Comparison of ENCODE assay signal across 10 mouse cellular contexts in genomic region chr13:60012046-60012813, GRCm38 (mm10).
DNase-seq lines count a peak whose midpoint lies in the region; ATAC-seq and TF ChIP-seq lines count a peak whose summit lies in the region.
"Had no signal": no experiment of that assay in that cellular context is flagged by ENCODE, and none has a peak within 500 bp of the region (broad histone marks: within the 10 kb centered on the region; RNA-seq: fewer than 3 reads in every experiment).

No protein-coding gene starts in this region.

- H3K4me1 ChIP-seq in intestine, embryonic 15.5 days (replicated peaks): peaks cover 8% of the 10 kb centered on the region; the same call in 1 of the 2 replicates
- no peaks in the 10 kb centered on the region for H3K4me1 ChIP-seq in intestine, postnatal 0 days (replicated peaks; ENCODE audit: control insufficient read depth, insufficient read depth, low read length)
- peaks cover 13% of the 10 kb centered on the region; the same call in 1 of the 2 replicates for H3K4me1 ChIP-seq in lung, embryonic 15.5 days
- H3K4me1 ChIP-seq: liver, embryonic 13.5 days had no signal

- no peak overlapping the region for H3K27ac ChIP-seq in intestine, embryonic 15.5 days
- no peak overlapping the region for H3K27ac ChIP-seq in intestine, postnatal 0 days (ENCODE audit: low read depth, low read length)
- no peak overlapping the region for H3K27ac ChIP-seq in lung, embryonic 15.5 days
- H3K27ac ChIP-seq: liver, embryonic 13.5 days had no signal

- H3K9ac ChIP-seq in intestine, embryonic 15.5 days: no peak overlapping the region
- no peak overlapping the region for H3K9ac ChIP-seq in intestine, postnatal 0 days (ENCODE audit: low read depth, low read length)
- H3K9ac ChIP-seq in lung, embryonic 15.5 days: no peak overlapping the region
- H3K9ac ChIP-seq: liver, embryonic 13.5 days had no signal

- H3K4me2 ChIP-seq in intestine, embryonic 15.5 days (replicated peaks): no peak overlapping the region
- H3K4me2 ChIP-seq in intestine, postnatal 0 days (replicated peaks; ENCODE audit: low read depth): no peak overlapping the region
- H3K4me2 ChIP-seq in lung, embryonic 15.5 days: no peak overlapping the region
- H3K4me2 ChIP-seq: liver, embryonic 13.5 days had no signal

- intact Hi-C loops in left cerebral cortex, postnatal 10 days (cut with DNase I): no loop called here

- no peak overlapping the region for H3K4me3 ChIP-seq in intestine, embryonic 15.5 days (replicated peaks)
- no peak overlapping the region for H3K4me3 ChIP-seq in intestine, postnatal 0 days (ENCODE audit: low read depth, low read length)
- H3K4me3 ChIP-seq in lung, embryonic 15.5 days: no peak overlapping the region
- H3K4me3 ChIP-seq: liver, embryonic 13.5 days had no signal

- 67% methylated on average over 16 of the region's 16 CpGs for WGBS in intestine, embryonic 15.5 days
- WGBS in intestine, postnatal 0 days: 67% methylated on average over 16 of the region's 16 CpGs
- 67% methylated on average over 16 of the region's 16 CpGs for WGBS in lung, embryonic 15.5 days

- ATAC-seq in intestine, embryonic 15.5 days: peak; percentile 81
- no peak for ATAC-seq in intestine, postnatal 0 days
- 0 out of 2 replicates have a peak, but pooled peaks have one; percentile 13 for ATAC-seq in lung, embryonic 15.5 days (ENCODE audit: borderline replicate concordance, extremely low read depth, low FRiP score, low TSS enrichment)

- H3K27me3 ChIP-seq in intestine, embryonic 15.5 days (replicated peaks): no peaks in the 10 kb centered on the region
- no peaks in the 10 kb centered on the region for H3K27me3 ChIP-seq in intestine, postnatal 0 days (replicated peaks; ENCODE audit: control insufficient read depth, insufficient read depth, low read length)
- H3K27me3 ChIP-seq in lung, embryonic 15.5 days: no peaks in the 10 kb centered on the region
- H3K27me3 ChIP-seq: liver, embryonic 13.5 days had no signal

- TF ChIP-seq CTCF in intestine, postnatal 0 days (IDR thresholded peaks at IDR 0.05; ENCODE audit: low read depth): no peak

- H3K9me3 ChIP-seq in intestine, embryonic 15.5 days: no peaks in the 10 kb centered on the region
- no peaks in the 10 kb centered on the region for H3K9me3 ChIP-seq in intestine, postnatal 0 days (ENCODE audit: control insufficient read depth)
- H3K9me3 ChIP-seq in lung, embryonic 15.5 days: no peaks in the 10 kb centered on the region
- H3K9me3 ChIP-seq: liver, embryonic 13.5 days had no signal

- DNase-seq in brain, adult 2 months (ENCODE audit: low read depth, low spot score): peak; percentile 29
- peak; percentile 74 for DNase-seq in gastrocnemius, postnatal 25 days
- DNase-seq in B cell, adult 2 months: no peak
- no peak for DNase-seq in left cerebral cortex, postnatal 10 days (ENCODE audit: extremely low spot score in 1 of 2, low spot score in 2 of 2)
- no peak for DNase-seq in cerebellum, adult 18-20 months
- DNase-seq: embryo, embryonic 11 days; liver, embryonic 13.5 days had no signal

- H3K36me3 ChIP-seq in intestine, embryonic 15.5 days: no peaks in the 10 kb centered on the region
- no peaks in the 10 kb centered on the region for H3K36me3 ChIP-seq in intestine, postnatal 0 days (ENCODE audit: control insufficient read depth, insufficient read depth)
- H3K36me3 ChIP-seq in lung, embryonic 15.5 days: no peaks in the 10 kb centered on the region
- H3K36me3 ChIP-seq: liver, embryonic 13.5 days had no signal

Comparison
In these comparisons a context has a peak if more than half of its experiments do, and no peak if none do; other contexts are left out.
1. DNase-seq: peak in brain, adult 2 months (single experiment) and gastrocnemius, postnatal 25 days (single experiment); none in B cell, adult 2 months (0 of 2), left cerebral cortex, postnatal 10 days (0 of 2) and cerebellum, adult 18-20 months (0 of 2).